19 mouse cellular contexts compared by ENCODE assay signal in genomic region chr2:71680746-71681145, GRCm38 (mm10).
"Had no signal": no experiment of that assay in that cellular context is flagged by ENCODE, and none has a peak within 500 bp of the region (broad histone marks: within the 10 kb centered on the region; RNA-seq: fewer than 3 reads in every experiment).

No protein-coding gene starts in this region.

- H3K36me3 ChIP-seq: kidney, embryonic 15.5 days; limb, embryonic 13.5 days; liver, embryonic 13.5 days; midbrain, embryonic 12.5 days; midbrain, embryonic 15.5 days; neural tube, embryonic 13.5 days; stomach, embryonic 15.5 days had no signal

- H3K4me3 ChIP-seq: kidney, embryonic 15.5 days; left cerebral cortex, adult 2 months; limb, embryonic 13.5 days; liver, embryonic 13.5 days; midbrain, embryonic 12.5 days; midbrain, embryonic 15.5 days; neural tube, embryonic 13.5 days; stomach, embryonic 15.5 days had no signal

- H3K4me1 ChIP-seq: kidney, embryonic 15.5 days; limb, embryonic 13.5 days; liver, embryonic 13.5 days; midbrain, embryonic 12.5 days; midbrain, embryonic 15.5 days; stomach, embryonic 15.5 days had no signal

- ATAC-seq: intestine, postnatal 0 days; lung, postnatal 0 days; midbrain, embryonic 15.5 days had no signal

- H3K9me3 ChIP-seq: kidney, embryonic 15.5 days; liver, embryonic 13.5 days; midbrain, embryonic 15.5 days; neural tube, embryonic 13.5 days; stomach, embryonic 15.5 days had no signal

- H3K27ac ChIP-seq: kidney, embryonic 15.5 days; left cerebral cortex, adult 2 months; limb, embryonic 13.5 days; liver, embryonic 13.5 days; macrophage; midbrain, embryonic 12.5 days; midbrain, embryonic 15.5 days; neural tube, embryonic 13.5 days; stomach, embryonic 15.5 days had no signal

- H3K9ac ChIP-seq: kidney, embryonic 15.5 days; limb, embryonic 13.5 days; liver, embryonic 13.5 days; lung, embryonic 14.5 days; midbrain, embryonic 12.5 days; midbrain, embryonic 15.5 days; neural tube, embryonic 13.5 days; stomach, embryonic 15.5 days had no signal

- DNase-seq: kidney, adult 2 months; kidney, postnatal 10 days; kidney, postnatal 36 days; layer of hippocampus, postnatal 36 days; liver, embryonic 13.5 days; thymus, adult 2 months; thymus, postnatal 14 days; thymus, postnatal 4 days had no signal

- H3K4me2 ChIP-seq: kidney, embryonic 15.5 days; limb, embryonic 13.5 days; liver, embryonic 13.5 days; lung, embryonic 14.5 days; midbrain, embryonic 12.5 days; midbrain, embryonic 15.5 days; neural tube, embryonic 13.5 days; stomach, embryonic 15.5 days had no signal

- H3K27me3 ChIP-seq: kidney, embryonic 15.5 days; limb, embryonic 13.5 days; liver, embryonic 13.5 days; midbrain, embryonic 12.5 days; midbrain, embryonic 15.5 days; neural tube, embryonic 13.5 days; stomach, embryonic 15.5 days had no signal
